Mouse (Mus musculus) heart, embryonic 10.5 days (tissue): ENCODE results near the gene Pno1. TPM values are rescaled to one million over a fixed set of nuclear protein-coding genes. Genes with fewer than 3 reads are reported as not detected.

Experiments
- DNase-seq: peaks from one replicate; pipeline ENCODE4 v3.0.0-alpha.2; 2017; ENCODE audit warnings: low spot score
- H3K27ac ChIP-seq: fragments of 300-500 bp; sonication (generic); 2 replicates; pipeline ENCODE4 v1.5.1; 2016; ENCODE audit warnings: mild to moderate bottlenecking
- H3K27me3 ChIP-seq: fragments of 300-500 bp; sonication (generic); 2 replicates; pipeline ENCODE4 v1.6.1; 2016; ENCODE audit warnings: mild to moderate bottlenecking; ENCODE audit not compliant: poor library complexity, insufficient read depth, severe bottlenecking
- H3K36me3 ChIP-seq: fragments of 300-500 bp; sonication (generic); 2 replicates; pipeline ENCODE4 v1.6.1; 2016; ENCODE audit warnings: mild to moderate bottlenecking, moderate library complexity
- H3K4me1 ChIP-seq: fragments of 300-500 bp; sonication (generic); 2 replicates; pipeline ENCODE4 v1.6.1; 2016; ENCODE audit warnings: mild to moderate bottlenecking
- H3K4me3 ChIP-seq: fragments of 300-500 bp; sonication (generic); 2 replicates; pipeline ENCODE4 v1.5.1; 2016; ENCODE audit warnings: mild to moderate bottlenecking, moderate library complexity
- H3K9me3 ChIP-seq: fragments of 300-500 bp; sonication (generic); 2 replicates; pipeline ENCODE4 v1.6.1; 2016; ENCODE audit warnings: mild to moderate bottlenecking, moderate library complexity
- WGBS: fragments of 180-500 bp; shearing (Covaris S2); methylation state at CpG from one replicate; pipeline ENCODE4 v1.1.7; 2016; 5-methylcytosine and 5-hydroxymethylcytosine counted together
- polyA plus RNA-seq: library from polyadenylated mRNA; unstranded; fragments of >200 nt; fragmentation: Nextera tagmentation; extraction: Ambion mirVana; gene quantifications from 2 replicates; pipeline ENCODE4 v1.2.1, GENCODE M21; 2016

Gene Pno1
- polyA plus RNA-seq, 1 experiment from 2014 or later = 114 TPM

GRCm38 (mm10) chr11:17202481-17202880 is 8.9 kb downstream of the Pno1 start:
- 86% methylated on average over 6 of the region's 6 CpGs for WGBS

GRCm38 (mm10) chr11:17200936-17201335 is 10.4 kb downstream of the Pno1 start:
- no peaks in the 10 kb centered on the region for H3K9me3 ChIP-seq

More at GRCm38 (mm10) chr11:17202481-17202880, 8.9 kb downstream of the Pno1 start:
- H3K27me3 ChIP-seq = no peaks in the 10 kb centered on the region
- DNase-seq = no peak
- no peak overlapping the region for H3K4me3 ChIP-seq
- H3K4me1 ChIP-seq = no peaks in the 10 kb centered on the region
- H3K9me3 ChIP-seq = no peaks in the 10 kb centered on the region
- peaks cover 45% of the 10 kb centered on the region for H3K36me3 ChIP-seq
- no peak overlapping the region for H3K27ac ChIP-seq

GRCm38 (mm10) chr11:17199840-17200501 is 11.4 kb downstream of the Pno1 start:
- no peaks in the 10 kb centered on the region for H3K4me1 ChIP-seq
- H3K27me3 ChIP-seq = no peaks in the 10 kb centered on the region
- H3K4me3 ChIP-seq = no peak overlapping the region
- peaks cover 54% of the 10 kb centered on the region for H3K36me3 ChIP-seq
- no peak for DNase-seq
- no peak overlapping the region for H3K27ac ChIP-seq
- WGBS = 88% methylated on average over 3 of the region's 3 CpGs
- no peaks in the 10 kb centered on the region for H3K9me3 ChIP-seq

More at GRCm38 (mm10) chr11:17200936-17201335, 10.4 kb downstream of the Pno1 start:
- Histone ChIP-seq H3K36me3 (peaks cover 48% of the 10 kb centered on the region), H3K4me1 (no peaks in the 10 kb centered on the region), H3K27ac (no peak overlapping the region), H3K27me3 (no peaks in the 10 kb centered on the region), H3K4me3 (no peak overlapping the region)
- 94% methylated on average over 4 of the region's 4 CpGs for WGBS
- DNase-seq = no peak

GRCm38 (mm10) chr11:17199170-17199569 is 12.2 kb downstream of the Pno1 start:
- Histone ChIP-seq H3K36me3 (peaks cover 59% of the 10 kb centered on the region), H3K27ac (no peak overlapping the region), H3K27me3 (no peaks in the 10 kb centered on the region), H3K4me1 (no peaks in the 10 kb centered on the region), H3K4me3 (no peak overlapping the region), H3K9me3 (no peaks in the 10 kb centered on the region)
- WGBS = 90% methylated on average over 5 of the region's 5 CpGs
- DNase-seq = no peak

- 76% methylated on average over 9 of the region's 9 CpGs for WGBS
- H3K27me3 ChIP-seq = no peaks in the 10 kb centered on the region
- no peak overlapping the region for H3K4me3 ChIP-seq
- H3K27ac ChIP-seq = no peak overlapping the region
- no peaks in the 10 kb centered on the region for H3K9me3 ChIP-seq
- no peak for DNase-seq
- H3K36me3 ChIP-seq = peaks cover 37% of the 10 kb centered on the region
- no peaks in the 10 kb centered on the region for H3K4me1 ChIP-seq
Observed at GRCm38 (mm10) chr11:17192151-17192844, 19.1 kb downstream of the Pno1 start.

GRCm38 (mm10) chr11:17188786-17189185 is 22.6 kb downstream of the Pno1 start:
- H3K27me3 ChIP-seq = no peaks in the 10 kb centered on the region
- no peak overlapping the region for H3K27ac ChIP-seq
- no peak for DNase-seq
- H3K36me3 ChIP-seq = peaks cover 5% of the 10 kb centered on the region; the same call in 1 of the 2 replicates
- H3K9me3 ChIP-seq = no peaks in the 10 kb centered on the region
- WGBS = 79% methylated on average over 3 of the region's 3 CpGs
- H3K4me1 ChIP-seq = no peaks in the 10 kb centered on the region
- no peak overlapping the region for H3K4me3 ChIP-seq

- no peak overlapping the region for H3K4me3 ChIP-seq
- no peak overlapping the region for H3K27ac ChIP-seq
- WGBS = 81% methylated on average over 3 of the region's 3 CpGs
- no peaks in the 10 kb centered on the region for H3K4me1 ChIP-seq
- no peaks in the 10 kb centered on the region for H3K9me3 ChIP-seq
- H3K27me3 ChIP-seq = no peaks in the 10 kb centered on the region
- DNase-seq = no peak
- H3K36me3 ChIP-seq = peaks cover 11% of the 10 kb centered on the region; the same call in 1 of the 2 replicates
Observed at GRCm38 (mm10) chr11:17187649-17188048, 23.7 kb downstream of the Pno1 start.

GRCm38 (mm10) chr11:17183165-17183564 is 28.2 kb downstream of the Pno1 start:
- Histone ChIP-seq H3K27ac (no peak overlapping the region), H3K4me3 (no peak overlapping the region), H3K9me3 (no peaks in the 10 kb centered on the region), H3K4me1 (no peaks in the 10 kb centered on the region), H3K36me3 (peaks cover 6% of the 10 kb centered on the region; the same call in 1 of the 2 replicates), H3K27me3 (no peaks in the 10 kb centered on the region)
- WGBS = 90% methylated on average over 2 of the region's 2 CpGs
- DNase-seq = no peak

- Histone ChIP-seq H3K27ac (no peak within 1 kb of the TSS), H3K4me1 (no peaks in the 10 kb centered on the region), H3K4me3 (no peak within 1 kb of the TSS), H3K9me3 (no peaks in the 10 kb centered on the region), H3K27me3 (no peaks in the 10 kb centered on the region), H3K36me3 (peaks cover 6% of the 10 kb centered on the region; the same call in 1 of the 2 replicates)
- DNase-seq = no peak
- 93% methylated on average over 3 of the region's 3 CpGs for WGBS
Observed at GRCm38 (mm10) chr11:17181807-17182206, 29.6 kb downstream of the Pno1 start, which contains the start of gene Wdr92. Wdr92 (plus strand) TSS chr11:17182107.

- H3K27me3 ChIP-seq = no peaks in the 10 kb centered on the region
- no peaks in the 10 kb centered on the region for H3K4me1 ChIP-seq
- no peaks in the 10 kb centered on the region for H3K9me3 ChIP-seq
- no peak for DNase-seq
- no peak overlapping the region for H3K27ac ChIP-seq
- WGBS = 75% methylated on average over 3 of the region's 3 CpGs
- H3K36me3 ChIP-seq = peaks cover 6% of the 10 kb centered on the region; the same call in 1 of the 2 replicates
- H3K4me3 ChIP-seq = no peak overlapping the region
Observed at GRCm38 (mm10) chr11:17180753-17181152, 30.6 kb downstream of the Pno1 start.

- H3K27me3 ChIP-seq = no peaks in the 10 kb centered on the region
- no peak overlapping the region for H3K27ac ChIP-seq
- H3K4me1 ChIP-seq = no peaks in the 10 kb centered on the region
- 96% methylated on average over 1 of the region's 1 CpGs for WGBS
- no peak overlapping the region for H3K4me3 ChIP-seq
- H3K36me3 ChIP-seq = peaks cover 12% of the 10 kb centered on the region; the same call in 1 of the 2 replicates
- DNase-seq = no peak
- no peaks in the 10 kb centered on the region; the same call in 1 of the 2 replicates for H3K9me3 ChIP-seq
Observed at GRCm38 (mm10) chr11:17176638-17177037, 34.7 kb downstream of the Pno1 start.

GRCm38 (mm10) chr11:17172300-17172699 is 39.1 kb downstream of the Pno1 start:
- no peaks in the 10 kb centered on the region; the same call in 1 of the 2 replicates for H3K9me3 ChIP-seq
- 94% methylated on average over 4 of the region's 4 CpGs for WGBS
- DNase-seq = no peak
- H3K4me3 ChIP-seq = no peak overlapping the region
- peaks cover 7% of the 10 kb centered on the region; the same call in 1 of the 2 replicates for H3K4me1 ChIP-seq
- H3K36me3 ChIP-seq = peaks cover 12% of the 10 kb centered on the region; the same call in 1 of the 2 replicates
- no peak overlapping the region for H3K27ac ChIP-seq
- H3K27me3 ChIP-seq = no peaks in the 10 kb centered on the region
